Mouse (Mus musculus): ENCODE data around the gene Mrps2. TPM values are rescaled to one million over a fixed set of nuclear protein-coding genes. Genes with fewer than 3 reads are reported as not detected.

Gene Mrps2
- total RNA-seq, 2 experiments from 2014 or later, result 36.1 to 36.8 TPM

DNA sequence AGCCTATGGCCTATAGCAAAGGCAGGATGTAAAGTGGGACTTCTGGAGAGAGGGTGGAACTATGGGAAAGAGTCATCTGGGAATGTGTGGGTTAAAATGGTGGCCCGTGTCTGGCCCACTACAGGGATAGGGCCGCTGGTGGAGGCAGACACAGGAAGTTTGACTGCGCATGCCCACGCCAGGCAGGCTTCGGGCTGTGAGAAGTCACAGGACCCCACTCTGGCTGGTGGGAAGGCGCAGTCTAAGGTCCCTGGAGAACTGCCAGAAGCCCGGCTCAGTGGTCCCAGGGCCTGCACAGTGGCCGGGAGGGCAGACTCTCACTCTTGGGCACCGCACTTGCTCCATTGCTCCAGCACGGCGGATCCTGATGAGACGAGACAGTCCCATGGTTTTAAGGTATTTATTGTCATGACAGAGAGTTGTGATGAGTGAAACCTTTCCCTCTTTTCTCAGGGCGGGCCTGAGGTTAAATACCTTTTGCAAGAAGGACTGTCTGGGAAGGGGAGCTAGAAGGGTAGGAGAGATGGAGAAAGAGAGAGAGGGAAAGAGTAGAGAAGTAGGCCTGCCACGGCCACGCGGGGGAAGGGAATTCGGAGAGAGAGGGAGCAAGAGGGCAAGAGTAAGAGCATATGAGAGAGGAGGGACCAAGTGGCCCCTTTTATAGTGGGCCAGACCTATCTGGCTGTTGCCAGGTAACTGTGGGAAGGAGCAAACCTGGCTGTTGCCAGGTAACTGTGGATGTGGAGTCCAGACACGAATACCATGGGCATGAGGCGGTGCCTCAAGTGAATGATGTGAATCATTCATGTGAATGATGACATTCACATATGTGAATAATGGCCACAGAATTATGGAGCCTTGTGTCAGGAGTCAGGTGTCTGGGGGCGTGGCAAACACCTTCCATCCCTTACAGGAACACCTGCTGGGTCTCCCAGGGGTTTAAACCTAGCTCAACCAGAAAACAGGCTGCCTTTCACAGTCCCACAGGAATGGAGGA lies 11.6 kb downstream of the Mrps2 start:
- Histone ChIP-seq H3K4me3 (no peak overlapping the region), H3K27ac (no peak overlapping the region)
- intact Hi-C loops (cut with DNase I), result no loop called here
- TF ChIP-seq CTCF (IDR thresholded peaks at IDR 0.05), result no peak
- no peak for DNase-seq (ENCODE audit: extremely low spot score in 1 of 2, low spot score in 2 of 2)

GRCm38 (mm10) chr2:28483861-28484260 lies 16.0 kb downstream of the Mrps2 start:
- no peak for TF ChIP-seq CTCF (IDR thresholded peaks at IDR 0.05)
- intact Hi-C loops (cut with DNase I), result no loop called here
- no peak for DNase-seq (ENCODE audit: extremely low spot score in 1 of 2, low spot score in 2 of 2)
- Histone ChIP-seq H3K27ac (no peak overlapping the region), H3K4me3 (no peak overlapping the region)

- no peak for TF ChIP-seq CTCF (IDR thresholded peaks at IDR 0.05)
- Histone ChIP-seq H3K27ac (no peak overlapping the region), H3K4me3 (no peak overlapping the region)
- no peak for DNase-seq (ENCODE audit: extremely low spot score in 1 of 2, low spot score in 2 of 2)
- intact Hi-C loops (cut with DNase I), result no loop called here
Measured at GRCm38 (mm10) chr2:28494521-28494920, 26.7 kb downstream of the Mrps2 start.

DNA sequence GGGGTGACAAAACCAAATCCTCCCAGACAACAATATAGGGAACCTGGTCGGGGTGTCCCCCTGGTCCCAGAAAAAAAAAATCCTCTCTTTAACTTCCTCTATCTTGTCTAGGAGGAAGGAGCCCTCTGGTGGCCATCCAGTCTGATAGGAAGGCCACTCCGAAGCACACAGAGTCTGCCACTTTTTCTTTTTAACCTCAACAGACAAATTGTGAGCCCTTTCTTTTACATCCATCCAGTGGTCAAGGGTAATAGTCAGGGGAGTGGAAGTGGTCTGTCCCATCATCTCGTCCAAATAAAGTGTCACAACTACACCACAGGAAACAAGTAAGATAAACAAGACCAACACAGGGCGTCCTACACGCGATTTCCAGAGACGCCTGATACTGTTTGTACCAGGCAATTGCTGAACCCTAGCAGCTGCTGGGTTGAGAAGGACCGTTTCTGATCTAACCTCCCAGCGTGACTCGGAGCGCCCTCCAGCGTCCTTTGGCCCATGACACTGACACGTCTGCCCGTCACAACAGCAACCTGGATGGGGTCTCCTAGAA lies 27.4 kb downstream of the Mrps2 start:
- Histone ChIP-seq H3K27ac (no peak overlapping the region), H3K4me3 (no peak overlapping the region)
- peak in 1 of 2 experiments; percentile 10 for DNase-seq (ENCODE audit: extremely low spot score in 1 of 2, low spot score in 2 of 2)
- TF ChIP-seq CTCF (IDR thresholded peaks at IDR 0.05), result peak; percentile 65
- intact Hi-C loops (cut with DNase I), result no loop called here

DNA sequence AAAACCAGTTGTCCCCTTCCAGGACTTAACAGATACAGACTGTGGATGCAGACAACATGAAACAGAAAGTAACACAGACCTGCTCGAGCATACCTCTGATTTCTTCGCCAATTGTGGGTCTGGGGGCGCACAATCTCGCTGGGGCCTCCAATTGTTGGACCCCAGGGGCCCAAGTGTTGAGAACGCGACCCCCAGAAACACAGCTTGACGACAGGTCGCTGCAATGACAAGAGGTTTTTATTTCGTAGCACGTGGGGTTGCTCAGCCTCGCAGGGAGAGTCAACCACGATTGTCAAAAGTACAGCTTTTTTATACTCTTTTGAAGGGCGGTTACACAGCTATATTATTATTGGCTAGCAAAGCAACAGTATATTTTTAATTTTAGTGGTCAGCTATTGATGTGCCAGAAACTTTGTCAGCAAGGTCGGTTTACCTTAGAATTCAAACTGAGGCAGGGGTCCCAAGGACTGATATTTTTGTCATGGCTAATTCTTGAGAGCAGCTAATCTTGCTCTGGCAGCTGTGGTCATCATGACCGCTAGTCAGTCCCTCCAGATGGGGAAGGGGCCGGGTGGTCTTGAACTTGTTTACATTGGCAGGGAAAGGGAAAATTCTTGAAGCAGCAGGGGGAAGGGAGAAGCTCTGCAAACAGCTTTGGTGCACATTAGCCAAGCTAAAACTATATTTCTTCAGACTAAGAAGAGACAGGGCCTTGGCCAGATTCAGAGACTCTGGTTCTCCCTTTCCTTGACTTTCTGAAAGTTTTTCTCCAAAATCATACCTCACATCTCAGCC lies 28.1 kb downstream of the Mrps2 start:
- Histone ChIP-seq H3K27ac (no peak overlapping the region), H3K4me3 (no peak overlapping the region)
- intact Hi-C loops (cut with DNase I), result no loop called here
- DNase-seq (ENCODE audit: extremely low spot score in 1 of 2, low spot score in 2 of 2), result peak; percentile 4 to 7
- no peak for TF ChIP-seq CTCF (IDR thresholded peaks at IDR 0.05)

DNA sequence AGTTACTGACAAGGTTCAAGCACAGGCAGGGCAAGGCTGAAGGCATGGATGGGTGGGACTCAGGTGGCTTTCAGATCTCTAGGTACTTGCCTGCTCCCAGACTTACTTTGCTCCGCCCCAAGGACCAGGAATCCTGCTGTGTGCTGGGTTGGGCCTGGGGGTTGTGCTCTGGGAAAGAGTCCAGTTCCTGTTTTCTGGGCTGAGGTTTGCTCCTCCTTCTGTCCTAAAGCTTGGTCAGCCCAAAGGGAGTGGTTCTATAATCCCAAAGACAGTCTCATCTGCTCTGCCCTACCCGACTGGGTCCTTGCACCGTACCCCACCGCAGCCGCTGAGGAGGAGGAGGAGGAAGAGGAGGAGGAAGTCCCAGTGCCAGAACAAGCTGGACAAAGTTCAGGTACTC lies 28.8 kb downstream of the Mrps2 start, which contains the start of gene Gbgt1:
Gene Gbgt1, plus strand, starts transcription at position 221 of the 400 bp plus-strand sequence.
- no peak for TF ChIP-seq CTCF (IDR thresholded peaks at IDR 0.05)
- peak; percentile 5 to 7 for DNase-seq (ENCODE audit: extremely low spot score in 1 of 2, low spot score in 2 of 2)
- intact Hi-C loops (cut with DNase I), result no loop called here
- 0 out of 2 replicates have a peak within 1 kb of the TSS, but pooled peaks have one; percentile 13 for H3K4me3 ChIP-seq
- H3K27ac ChIP-seq, result no peak within 1 kb of the TSS

DNA sequence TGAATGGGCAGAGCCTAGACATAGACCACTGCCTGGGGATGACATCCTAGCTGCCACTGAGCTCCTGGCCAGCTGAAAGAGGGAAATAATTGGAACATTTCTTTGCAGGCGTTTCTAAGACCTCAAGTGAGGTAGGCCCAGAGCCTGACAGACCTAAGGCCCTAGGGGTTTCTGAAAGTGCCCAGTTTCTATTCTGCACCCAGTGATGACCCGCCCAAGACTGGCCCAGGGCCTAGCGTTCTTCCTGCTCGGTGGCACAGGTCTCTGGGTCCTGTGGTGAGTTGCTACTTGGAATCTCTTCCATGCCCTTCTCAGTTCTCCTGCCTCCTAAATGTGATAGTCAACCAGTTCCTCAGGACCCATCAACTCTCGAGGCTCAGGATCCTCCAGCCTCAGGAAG lies 29.7 kb downstream of the Mrps2 start:
- no peak for TF ChIP-seq CTCF (IDR thresholded peaks at IDR 0.05)
- intact Hi-C loops (cut with DNase I), result no loop called here
- DNase-seq (ENCODE audit: extremely low spot score in 1 of 2, low spot score in 2 of 2), result peak; percentile 3 to 6
- H3K27ac ChIP-seq, result no peak overlapping the region
- H3K4me3 ChIP-seq, result no peak overlapping the region

DNA sequence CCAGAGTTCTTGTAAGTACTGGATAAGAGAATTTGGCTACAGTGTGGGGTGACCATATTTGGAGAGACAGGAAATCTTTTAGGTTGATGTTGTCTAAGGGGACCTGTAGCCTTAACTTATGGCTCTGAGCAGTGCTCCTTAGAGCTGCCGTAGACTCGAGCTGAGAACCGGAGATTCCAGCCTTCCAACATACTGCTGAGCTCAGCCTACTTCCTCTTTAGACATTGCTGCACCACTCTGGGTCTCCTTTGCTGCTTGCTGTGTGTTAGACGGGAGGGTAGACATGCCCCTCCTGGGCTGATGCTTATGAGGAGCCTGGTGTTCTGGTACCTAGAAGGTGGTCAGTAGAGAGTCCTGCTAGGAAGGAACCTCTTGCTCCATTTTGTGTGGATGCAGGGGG lies 30.6 kb downstream of the Mrps2 start:
- Histone ChIP-seq H3K4me3 (no peak overlapping the region), H3K27ac (no peak overlapping the region)
- peak; percentile 2 to 4 for DNase-seq (ENCODE audit: extremely low spot score in 1 of 2, low spot score in 2 of 2)
- TF ChIP-seq CTCF (IDR thresholded peaks at IDR 0.05), result no peak
- intact Hi-C loops (cut with DNase I), result no loop called here

DNA sequence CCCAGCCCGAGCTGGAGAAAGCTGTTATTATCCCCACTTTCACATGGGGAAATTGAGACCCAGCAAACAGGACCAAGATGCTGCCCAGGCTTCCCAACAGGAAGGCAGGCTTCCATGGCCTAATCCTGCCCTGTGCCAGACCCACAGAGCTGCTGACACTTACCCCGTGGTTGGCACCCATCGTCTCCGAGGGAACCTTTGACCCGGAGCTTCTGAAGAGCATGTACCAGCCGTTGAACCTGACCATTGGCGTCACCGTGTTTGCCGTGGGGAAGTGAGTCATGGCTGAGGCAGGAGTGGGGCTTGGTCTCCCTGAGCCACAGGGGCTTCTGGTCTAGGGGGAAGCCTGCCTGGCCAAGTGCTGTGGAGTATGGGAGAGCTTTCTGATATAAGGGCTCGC lies 35.1 kb downstream of the Mrps2 start:
- H3K27ac ChIP-seq, result no peak overlapping the region
- no peak for DNase-seq (ENCODE audit: extremely low spot score in 1 of 2, low spot score in 2 of 2)
- TF ChIP-seq CTCF (IDR thresholded peaks at IDR 0.05), result no peak
- intact Hi-C loops (cut with DNase I), result no loop called here
- H3K4me3 ChIP-seq, result no peak overlapping the region

GRCm38 (mm10) chr2:28504676-28505075 lies 36.8 kb downstream of the Mrps2 start:
- Histone ChIP-seq H3K4me3 (no peak overlapping the region), H3K27ac (no peak overlapping the region)
- intact Hi-C loops (cut with DNase I), result no loop called here
- no peak for TF ChIP-seq CTCF (IDR thresholded peaks at IDR 0.05)
- DNase-seq (ENCODE audit: extremely low spot score in 1 of 2, low spot score in 2 of 2), result no peak

DNA sequence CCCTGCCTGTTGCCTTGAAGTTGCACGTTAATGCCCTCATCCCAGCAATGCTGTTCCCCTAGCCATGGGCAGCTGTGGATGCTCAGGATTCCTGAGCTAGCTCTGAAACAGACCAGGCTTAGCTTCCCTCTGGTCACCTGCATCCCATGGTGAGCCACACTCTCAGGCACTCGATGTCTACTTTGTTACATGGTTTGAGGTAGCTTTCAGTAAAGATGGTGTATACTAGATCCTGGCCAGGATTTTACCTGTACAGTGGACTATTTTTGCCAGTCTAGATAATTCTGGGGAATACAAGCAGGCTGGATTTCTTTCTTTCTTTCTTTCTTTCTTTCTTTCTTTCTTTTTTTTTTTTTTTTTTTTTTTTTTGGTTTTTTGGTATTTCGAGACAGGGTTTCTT lies 37.9 kb downstream of the Mrps2 start, which contains the start of gene Gm10134:
Gene Gm10134, plus strand, starts transcription at position 301 of the 400 bp plus-strand sequence.
- intact Hi-C loops (cut with DNase I), result no loop called here
- TF ChIP-seq CTCF (IDR thresholded peaks at IDR 0.05), result no peak
- no peak within 1 kb of the TSS for H3K27ac ChIP-seq

GRCm38 (mm10) chr2:28506291-28506690 lies 38.4 kb downstream of the Mrps2 start:
- intact Hi-C loops (cut with DNase I), result no loop called here

More for the DNA sequence above, 37.9 kb downstream of the Mrps2 start, which contains the start of gene Gm10134:
- DNase-seq (ENCODE audit: extremely low spot score in 1 of 2, low spot score in 2 of 2), result no peak
- no peak within 1 kb of the TSS for H3K4me3 ChIP-seq

More at GRCm38 (mm10) chr2:28506291-28506690, 38.4 kb downstream of the Mrps2 start:
- TF ChIP-seq CTCF (IDR thresholded peaks at IDR 0.05), result no peak
- no peak for DNase-seq (ENCODE audit: extremely low spot score in 1 of 2, low spot score in 2 of 2)
- Histone ChIP-seq H3K4me3 (no peak overlapping the region), H3K27ac (no peak overlapping the region)

Data from left cerebral cortex, adult 2 months (tissue).